Mouse (Mus musculus) liver, embryonic 11.5 days (tissue): ENCODE data around the gene Slc9a8. TPM values are rescaled to one million over a fixed set of nuclear protein-coding genes. Genes with fewer than 3 reads are reported as not detected.
A peak's percentile ranks its signal among the peaks of the same experiment; 100 is the strongest.

Experiments used
- ATAC-seq: fragments of 200-750 bp; cut with Nextera tagmentation; replicated peaks from 2 replicates; pipeline ENCODE4 v1.8.0; 2017; ENCODE audit warnings: moderate number of reproducible peaks, mild to moderate bottlenecking, moderate TSS enrichment, moderate library complexity; ENCODE audit not compliant: low FRiP score
- DNase-seq: peaks from one replicate; pipeline ENCODE4 v3.0.0-alpha.2; 2017; ENCODE audit warnings: low spot score
- H3K27ac ChIP-seq: fragments of 300-500 bp; sonication (generic); 2 replicates; pipeline ENCODE4 v1.5.1; 2014; ENCODE audit warnings: mild to moderate bottlenecking, low read depth, low read length, control low read depth
- H3K27me3 ChIP-seq: fragments of 300-500 bp; sonication (generic); replicated peaks from 2 replicates; pipeline ENCODE4 v1.6.1; 2014; ENCODE audit warnings: low read length, mixed read lengths; ENCODE audit not compliant: control insufficient read depth, insufficient read depth
- H3K36me3 ChIP-seq: fragments of 300-500 bp; sonication (generic); 2 replicates; pipeline ENCODE4 v1.6.1; 2014; ENCODE audit warnings: mild to moderate bottlenecking, low read length, moderate library complexity, mixed read lengths; ENCODE audit not compliant: control insufficient read depth, insufficient read depth
- H3K4me1 ChIP-seq: fragments of 300-500 bp; sonication (generic); replicated peaks from 2 replicates; pipeline ENCODE4 v1.6.1; 2014; ENCODE audit warnings: low read length, mixed read lengths; ENCODE audit not compliant: control insufficient read depth, insufficient read depth
- H3K4me2 ChIP-seq: fragments of 300-500 bp; sonication (generic); 2 replicates; pipeline ENCODE4 v1.6.1; 2014; ENCODE audit warnings: mild to moderate bottlenecking, control low read depth, moderate library complexity
- H3K4me3 ChIP-seq: fragments of 300-500 bp; sonication (generic); 2 replicates; pipeline ENCODE4 v1.5.1; 2014; ENCODE audit warnings: low read depth, low read length, control low read depth
- H3K9ac ChIP-seq: fragments of 300-500 bp; sonication (generic); 2 replicates; pipeline ENCODE4 v1.6.1; 2014; ENCODE audit warnings: low read depth, low read length, control low read depth
- H3K9me3 ChIP-seq: fragments of 300-500 bp; sonication (generic); 2 replicates; pipeline ENCODE4 v1.6.1; 2016; ENCODE audit warnings: low read length, inconsistent platforms, mixed read lengths; ENCODE audit not compliant: control insufficient read depth
- WGBS: fragments of 180-500 bp; shearing (Covaris S2); extraction: QIAGEN DNeasy Blood & Tissue Kit; methylation state at CpG from one replicate; pipeline ENCODE4 v1.1.7; 2014; 5-methylcytosine and 5-hydroxymethylcytosine counted together
- polyA plus RNA-seq: library from polyadenylated mRNA; unstranded; fragments of >200 nt; fragmentation: Nextera tagmentation; extraction: Ambion mirVana; gene quantifications from 2 replicates; pipeline ENCODE4 v1.2.1, GENCODE M21; 2014

Gene Slc9a8
- polyA plus RNA-seq, 1 experiment from 2014 or later, result 23.8 TPM

DNA sequence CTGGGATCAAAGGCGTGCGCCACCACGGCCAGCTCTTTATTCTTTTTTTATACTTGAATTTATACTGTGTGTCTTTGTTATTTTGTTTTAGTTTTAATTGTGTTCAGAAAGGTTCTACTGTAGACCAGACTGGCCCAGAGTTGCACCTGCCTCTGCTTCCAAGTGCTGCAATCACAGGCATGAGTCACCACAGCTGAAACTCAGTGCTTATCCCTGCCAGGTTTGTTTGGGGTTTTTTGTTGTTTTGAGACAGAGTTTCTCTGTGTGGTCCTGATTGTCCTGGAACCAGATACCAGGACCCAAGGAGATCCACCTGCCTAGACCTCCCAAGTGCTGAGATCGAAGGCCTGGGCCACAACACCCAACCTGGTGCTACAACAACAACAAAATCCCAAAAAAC lies 87.1 kb downstream of the Slc9a8 start:
- H3K4me2 ChIP-seq, result no peak overlapping the region
- no peak overlapping the region for H3K27ac ChIP-seq
- peaks cover 37% of the 10 kb centered on the region for H3K36me3 ChIP-seq
- H3K4me1 ChIP-seq, result peaks cover 34% of the 10 kb centered on the region
- DNase-seq, result no peak
- H3K27me3 ChIP-seq, result no peaks in the 10 kb centered on the region
- no peak for ATAC-seq
- no peak overlapping the region for H3K9ac ChIP-seq
- H3K9me3 ChIP-seq, result no peaks in the 10 kb centered on the region
- H3K4me3 ChIP-seq, result no peak overlapping the region
- 89% methylated on average over 4 of the region's 4 CpGs for WGBS

GRCm38 (mm10) chr2:167510485-167510884 lies 89.0 kb downstream of the Slc9a8 start:
- Histone ChIP-seq H3K9me3 (no peaks in the 10 kb centered on the region), H3K9ac (no peak overlapping the region; the same call in 1 of the 2 replicates), H3K4me1 (peaks cover 18% of the 10 kb centered on the region), H3K4me3 (no peak overlapping the region), H3K27me3 (no peaks in the 10 kb centered on the region), H3K27ac (peak overlapping the region; percentile 41; the same call in 1 of the 2 replicates), H3K36me3 (peaks cover 44% of the 10 kb centered on the region), H3K4me2 (peak overlapping the region; percentile 18)
- WGBS, result 39% methylated on average over 3 of the region's 3 CpGs
- DNase-seq (no peak), ATAC-seq (peak; percentile 82)

- peaks cover 45% of the 10 kb centered on the region for H3K36me3 ChIP-seq
- peaks cover 6% of the 10 kb centered on the region for H3K4me1 ChIP-seq
- H3K4me2 ChIP-seq, result no peak overlapping the region
- ATAC-seq (no peak), DNase-seq (no peak)
- H3K9me3 ChIP-seq, result no peaks in the 10 kb centered on the region
- H3K27me3 ChIP-seq, result no peaks in the 10 kb centered on the region
- WGBS, result 94% methylated on average over 9 of the region's 9 CpGs
- no peak overlapping the region for H3K9ac ChIP-seq
- no peak overlapping the region for H3K27ac ChIP-seq
- H3K4me3 ChIP-seq, result no peak overlapping the region
These were observed 90.9 kb downstream of the Slc9a8 start for GRCm38 (mm10) chr2:167512365-167512764.

DNA sequence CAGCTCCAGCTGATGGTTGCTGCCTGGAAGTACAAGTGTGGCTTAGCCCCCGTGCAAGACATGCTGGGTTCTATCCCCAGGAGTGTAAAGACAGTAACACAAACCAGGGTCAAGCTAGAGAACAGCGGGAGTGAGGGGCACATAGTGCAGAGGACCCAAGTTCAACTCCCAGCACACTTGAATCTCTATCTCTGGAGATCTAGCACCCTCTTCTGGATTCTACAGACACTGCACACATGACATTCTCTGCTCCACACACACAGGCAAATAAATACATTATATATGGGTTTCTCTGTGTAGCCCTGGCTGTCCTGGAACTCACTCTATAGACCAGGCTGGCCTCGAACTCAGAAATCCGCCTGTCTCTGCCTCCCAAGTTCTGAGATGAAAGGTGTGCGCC lies 91.5 kb downstream of the Slc9a8 start:
- 82% methylated on average over 5 of the region's 5 CpGs for WGBS
- Histone ChIP-seq H3K4me2 (no peak overlapping the region), H3K4me3 (no peak overlapping the region), H3K27ac (no peak overlapping the region), H3K9ac (no peak overlapping the region), H3K9me3 (no peaks in the 10 kb centered on the region), H3K27me3 (no peaks in the 10 kb centered on the region), H3K36me3 (peaks cover 46% of the 10 kb centered on the region), H3K4me1 (peaks cover 6% of the 10 kb centered on the region)
- DNase-seq, result no peak
- no peak for ATAC-seq

- H3K36me3 ChIP-seq, result peaks cover 46% of the 10 kb centered on the region
- H3K4me1 ChIP-seq, result peaks cover 6% of the 10 kb centered on the region
- no peak overlapping the region for H3K4me3 ChIP-seq
- no peaks in the 10 kb centered on the region for H3K9me3 ChIP-seq
- 91% methylated on average over 4 of the region's 4 CpGs for WGBS
- H3K4me2 ChIP-seq, result no peak overlapping the region
- no peak overlapping the region for H3K9ac ChIP-seq
- H3K27ac ChIP-seq, result no peak overlapping the region
- H3K27me3 ChIP-seq, result no peaks in the 10 kb centered on the region
- DNase-seq (no peak), ATAC-seq (no peak)
These were observed 93.1 kb downstream of the Slc9a8 start for GRCm38 (mm10) chr2:167514641-167515040.

- ATAC-seq (no peak), DNase-seq (no peak)
- Histone ChIP-seq H3K27me3 (no peaks in the 10 kb centered on the region), H3K9ac (no peak overlapping the region), H3K4me2 (no peak overlapping the region), H3K4me3 (no peak overlapping the region), H3K9me3 (no peaks in the 10 kb centered on the region), H3K36me3 (peaks cover 42% of the 10 kb centered on the region), H3K27ac (no peak overlapping the region), H3K4me1 (no peaks in the 10 kb centered on the region; the same call in 1 of the 2 replicates)
- WGBS, result 86% methylated on average over 5 of the region's 5 CpGs
These were observed 94.2 kb downstream of the Slc9a8 start for GRCm38 (mm10) chr2:167515688-167516087.

- H3K4me3 ChIP-seq, result no peak overlapping the region
- no peak overlapping the region for H3K27ac ChIP-seq
- H3K9ac ChIP-seq, result no peak overlapping the region
- no peak for DNase-seq
- no peaks in the 10 kb centered on the region for H3K9me3 ChIP-seq
- no peak overlapping the region for H3K4me2 ChIP-seq
- H3K36me3 ChIP-seq, result peaks cover 19% of the 10 kb centered on the region
- no peaks in the 10 kb centered on the region for H3K4me1 ChIP-seq
- no peak for ATAC-seq
- no peaks in the 10 kb centered on the region for H3K27me3 ChIP-seq
- WGBS, result 70% methylated on average over 5 of the region's 5 CpGs
These were observed 98.2 kb downstream of the Slc9a8 start for GRCm38 (mm10) chr2:167519606-167520252.

Other genes starting within 250 kb of the Slc9a8 start
- gene Kcnb1, start 231.6 kb upstream of the Slc9a8 start, polyA plus RNA-seq, result 0.12 and 0.73 TPM in 2 replicates
- gene Ptgis, start 181.1 kb upstream of the Slc9a8 start, polyA plus RNA-seq, result 7.4 and 7.7 TPM in 2 replicates
- 8.0 and 11.8 TPM in 2 replicates for gene B4galt5, start 72.5 kb upstream of the Slc9a8 start, polyA plus RNA-seq
- 55.9 and 57.7 TPM in 2 replicates for gene Rnf114, start 70.9 kb downstream of the Slc9a8 start, polyA plus RNA-seq
- gene Spata2, start 71.2 kb downstream of the Slc9a8 start, polyA plus RNA-seq, result 16.2 and 17.5 TPM in 2 replicates
- gene Snai1, start 116.5 kb downstream of the Slc9a8 start, polyA plus RNA-seq, result 14.3 and 15.2 TPM in 2 replicates
- gene Ube2v1, start 210.4 kb downstream of the Slc9a8 start, polyA plus RNA-seq, result 304 and 308 TPM in 2 replicates
- gene Gm20431, start 239.8 kb downstream of the Slc9a8 start, polyA plus RNA-seq, result 3.8 and 4.9 TPM in 2 replicates